Mouse (Mus musculus) neutrophil, adult 5-6 weeks (primary cell): ENCODE data around the gene Dip2c. TPM values are rescaled to one million over a fixed set of nuclear protein-coding genes. Genes with fewer than 3 reads are reported as not detected.
A peak's percentile ranks its signal among the peaks of the same experiment; 100 is the strongest.

Experiments used
- ATAC-seq: fragments of 151-379, 151-347 bp; 2 replicates; pipeline ENCODE4 v1.8.0; 2017; ENCODE audit warnings: mild to moderate bottlenecking, moderate TSS enrichment; ENCODE audit not compliant: insufficient number of reproducible peaks, poor library complexity, low FRiP score, severe bottlenecking; ENCODE audit errors: extremely low read depth
- total RNA-seq: library from RNA; stranded (forward); fragments of 200-1000 nt; gene quantifications from 2 replicates; pipeline ENCODE4 v1.2.3, GENCODE M21; 2017

The Dip2c gene
- total RNA-seq, 1 experiment from 2014 or later: 1.6 TPM

GRCm38 (mm10) chr13:9314713-9315112 is 38.4 kb downstream of the Dip2c start:
- ATAC-seq: no peak

- ATAC-seq: no peak
Measured at GRCm38 (mm10) chr13:9319745-9320144, 43.4 kb downstream of the Dip2c start.

- ATAC-seq: no peak
Measured at GRCm38 (mm10) chr13:9325262-9325661, 48.9 kb downstream of the Dip2c start.

- ATAC-seq: no peak
Measured at GRCm38 (mm10) chr13:9329307-9329915, 53.1 kb downstream of the Dip2c start.

GRCm38 (mm10) chr13:9333187-9333586 is 56.9 kb downstream of the Dip2c start:
- ATAC-seq: no peak

GRCm38 (mm10) chr13:9340293-9340692 is 64.0 kb downstream of the Dip2c start:
- ATAC-seq: no peak

GRCm38 (mm10) chr13:9342696-9343095 is 66.4 kb downstream of the Dip2c start:
- no peak for ATAC-seq

GRCm38 (mm10) chr13:9347448-9347847 is 71.1 kb downstream of the Dip2c start:
- no peak for ATAC-seq

GRCm38 (mm10) chr13:9350670-9351069 is 74.3 kb downstream of the Dip2c start:
- ATAC-seq: no peak

- no peak for ATAC-seq
Measured at GRCm38 (mm10) chr13:9353890-9354289, 77.6 kb downstream of the Dip2c start.

GRCm38 (mm10) chr13:9355331-9355730 is 79.0 kb downstream of the Dip2c start:
- ATAC-seq: no peak

GRCm38 (mm10) chr13:9361457-9361856 is 85.1 kb downstream of the Dip2c start:
- no peak for ATAC-seq

GRCm38 (mm10) chr13:9371387-9371786 is 95.1 kb downstream of the Dip2c start:
- no peak for ATAC-seq

GRCm38 (mm10) chr13:9377130-9377529 is 100.8 kb downstream of the Dip2c start:
- ATAC-seq: no peak

GRCm38 (mm10) chr13:9380740-9381410 is 104.5 kb downstream of the Dip2c start:
- ATAC-seq: no peak

- ATAC-seq: 0 out of 2 replicates have a peak, but pooled peaks have one; percentile 46
Measured at GRCm38 (mm10) chr13:9388017-9388416, 111.7 kb downstream of the Dip2c start.

GRCm38 (mm10) chr13:9389334-9389733 is 113.0 kb downstream of the Dip2c start:
- 0 out of 2 replicates have a peak, but pooled peaks have one; percentile 30 for ATAC-seq

GRCm38 (mm10) chr13:9390204-9390804 is 114.0 kb downstream of the Dip2c start:
- ATAC-seq: no peak

- no peak for ATAC-seq
Measured at GRCm38 (mm10) chr13:9393470-9393869, 117.1 kb downstream of the Dip2c start.

- no peak for ATAC-seq
Measured at GRCm38 (mm10) chr13:9395286-9395685, 119.0 kb downstream of the Dip2c start.
